In the genomic region with DNA sequence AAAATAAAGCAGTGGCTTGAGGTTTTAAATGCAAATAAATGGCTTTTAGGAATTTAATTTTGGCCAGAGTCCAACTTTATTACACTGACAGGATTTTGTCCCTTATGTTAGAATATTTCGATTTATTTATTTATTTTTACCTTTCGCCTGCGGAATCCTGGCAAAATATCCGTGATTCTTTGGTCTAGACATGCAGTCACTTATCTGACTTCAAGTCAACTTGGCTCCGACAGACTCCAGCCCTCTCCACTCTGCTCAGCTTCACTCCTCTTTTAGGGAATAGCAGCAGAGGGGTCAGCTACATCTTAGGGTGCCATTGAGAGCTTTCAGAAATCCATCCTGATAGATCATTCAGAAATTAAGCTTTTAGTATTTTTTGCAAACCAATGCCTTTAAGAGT, we compare ENCODE assay signal across 20 mouse cellular contexts. TPM values are rescaled to one million over a fixed set of nuclear protein-coding genes. Genes with fewer than 3 reads are reported as not detected.
DNase-seq lines count a peak whose midpoint lies in the region; ATAC-seq and TF ChIP-seq lines count a peak whose summit lies in the region.
"Had no signal": no experiment of that assay in that cellular context is flagged by ENCODE, and none has a peak within 500 bp of the region (broad histone marks: within the 10 kb centered on the region; RNA-seq: fewer than 3 reads in every experiment).

No protein-coding gene starts in this region.

- H3K9ac ChIP-seq in forebrain, embryonic 14.5 days (ENCODE audit: low read length): peak overlapping the region; percentile 3; the same call in 1 of the 2 replicates
- H3K9ac ChIP-seq in forebrain, embryonic 11.5 days (ENCODE audit: low read length): no peak overlapping the region
- H3K9ac ChIP-seq: kidney, embryonic 15.5 days; limb, embryonic 15.5 days; liver, embryonic 14.5 days; lung, embryonic 15.5 days had no signal

- 67% methylated on average over 5 of the region's 5 CpGs for WGBS in forebrain, embryonic 14.5 days
- WGBS in forebrain, embryonic 11.5 days: 76% methylated on average over 5 of the region's 5 CpGs

- H3K4me1 ChIP-seq in forebrain, embryonic 14.5 days (ENCODE audit: control insufficient read depth, insufficient read depth, low read length): peaks cover 23% of the 10 kb centered on the region
- H3K4me1 ChIP-seq in forebrain, embryonic 11.5 days (replicated peaks; ENCODE audit: control insufficient read depth, insufficient read depth, low read length): peaks cover 14% of the 10 kb centered on the region
- H3K4me1 ChIP-seq: lung, embryonic 15.5 days had no signal

- peak; percentile 57 for DNase-seq in forebrain, embryonic 14.5 days (ENCODE audit: low spot score)
- DNase-seq in forebrain, embryonic 11.5 days (ENCODE audit: low spot score): no peak
- DNase-seq in left cerebral cortex, adult 2 months (ENCODE audit: extremely low spot score in 1 of 2, low spot score in 2 of 2): no peak
- no peak for DNase-seq in left cerebral cortex, adult 11 months (ENCODE audit: low spot score)
- DNase-seq in cerebellum, postnatal 25 days: peak; percentile 57
- DNase-seq in urinary bladder, postnatal 4 days (ENCODE audit: low spot score in 2 of 2): no peak
- no peak for DNase-seq in gastrocnemius, postnatal 36 days
- DNase-seq: adrenal gland, adult 2 months; kidney, adult 11 months; kidney, postnatal 36 days; left cerebral cortex, postnatal 4 days; lung, postnatal 4 days; midbrain, embryonic 14.5 days; right cerebral cortex, postnatal 14 days had no signal

- ATAC-seq in forebrain, embryonic 14.5 days: no peak
- ATAC-seq in forebrain, embryonic 11.5 days (replicated peaks; ENCODE audit: low FRiP score): no peak

- no peak for TF ChIP-seq CTCF in left cerebral cortex, adult 2 months (IDR thresholded peaks at IDR 0.05)

- intact Hi-C loops in left cerebral cortex, adult 2 months (cut with DNase I): no loop called here
- intact Hi-C loops in gastrocnemius, postnatal 36 days (cut with DNase I): no loop called here

- H3K27ac ChIP-seq in forebrain, embryonic 14.5 days (ENCODE audit: low read depth, low read length): peak overlapping the region; percentile 70
- H3K27ac ChIP-seq in forebrain, embryonic 11.5 days (ENCODE audit: low read depth, low read length): no peak overlapping the region
- H3K27ac ChIP-seq in left cerebral cortex, adult 2 months: peak overlapping the region; percentile 91
- H3K27ac ChIP-seq: heart, embryonic 10.5 days; kidney, embryonic 15.5 days; limb, embryonic 15.5 days; liver, embryonic 14.5 days; lung, embryonic 15.5 days; stomach, postnatal 0 days had no signal

- H3K4me2 ChIP-seq in forebrain, embryonic 14.5 days (ENCODE audit: low read length): no peak overlapping the region
- no peak overlapping the region for H3K4me2 ChIP-seq in forebrain, embryonic 11.5 days (ENCODE audit: low read depth, low read length, severe bottlenecking)
- H3K4me2 ChIP-seq: limb, embryonic 15.5 days had no signal

- no peaks in the 10 kb centered on the region for H3K27me3 ChIP-seq in forebrain, embryonic 14.5 days (replicated peaks; ENCODE audit: control insufficient read depth, insufficient read depth, low read length)
- no peaks in the 10 kb centered on the region for H3K27me3 ChIP-seq in forebrain, embryonic 11.5 days (ENCODE audit: control insufficient read depth, insufficient read depth, low read length)
- H3K27me3 ChIP-seq: kidney, embryonic 15.5 days; limb, embryonic 15.5 days; lung, embryonic 15.5 days had no signal

- H3K9me3 ChIP-seq in forebrain, embryonic 14.5 days (replicated peaks; ENCODE audit: control insufficient read depth, low read length): no peaks in the 10 kb centered on the region
- H3K9me3 ChIP-seq in forebrain, embryonic 11.5 days (ENCODE audit: control insufficient read depth, low read length): no peaks in the 10 kb centered on the region
- H3K9me3 ChIP-seq: heart, embryonic 10.5 days; kidney, embryonic 15.5 days; limb, embryonic 15.5 days; lung, embryonic 15.5 days had no signal

- H3K4me3 ChIP-seq in forebrain, embryonic 14.5 days (ENCODE audit: low read depth, low read length): no peak overlapping the region
- no peak overlapping the region for H3K4me3 ChIP-seq in forebrain, embryonic 11.5 days (ENCODE audit: low read depth, low read length)
- no peak overlapping the region for H3K4me3 ChIP-seq in left cerebral cortex, adult 2 months
- H3K4me3 ChIP-seq: heart, embryonic 10.5 days; kidney, embryonic 15.5 days; limb, embryonic 15.5 days; lung, embryonic 15.5 days had no signal

- H3K36me3 ChIP-seq in forebrain, embryonic 14.5 days (ENCODE audit: control insufficient read depth, insufficient read depth, low read length): peaks cover 11% of the 10 kb centered on the region
- H3K36me3 ChIP-seq in forebrain, embryonic 11.5 days (ENCODE audit: control insufficient read depth, insufficient read depth, low read length): peaks cover under 1% of the 10 kb centered on the region; the same call in 1 of the 2 replicates

RNA-seq across cellular contexts. Expression of a gene that starts 10.8 kb away (rescaled TPM):
- 102 and 109 TPM in 2 replicates for polyA plus RNA-seq in forebrain, embryonic 14.5 days (2014; fragmentation: Nextera tagmentation; extraction: Ambion mirVana)
- polyA plus RNA-seq in forebrain, embryonic 11.5 days (2014; fragmentation: Nextera tagmentation; extraction: Ambion mirVana): 5.1 and 6.6 TPM in 2 replicates
- 100 to 1,000 TPM; 351 to 386 TPM for total RNA-seq in left cerebral cortex, adult 2 months (2021)
- 10 to 100 TPM; 89.0 to 92.0 TPM for total RNA-seq in gastrocnemius, postnatal 36 days (2021)

Comparison
In these comparisons a context has a peak if more than half of its experiments do, and no peak if none do; other contexts are left out.
1. DNase-seq: peak in forebrain, embryonic 14.5 days (single experiment) and cerebellum, postnatal 25 days (2 of 2); none in forebrain, embryonic 11.5 days (single experiment), left cerebral cortex, adult 2 months (0 of 2), left cerebral cortex, adult 11 months (single experiment), urinary bladder, postnatal 4 days (0 of 2) and gastrocnemius, postnatal 36 days (0 of 2).